Mouse (Mus musculus): ENCODE results near the gene Csf2rb2. TPM values are rescaled to one million over a fixed set of nuclear protein-coding genes. Genes with fewer than 3 reads are reported as not detected.
"Not testable (repeated sequence)": the region's sequence is repeated elsewhere in the genome, so short reads cannot be mapped to it uniquely, and the experiment has no call there.

The Csf2rb2 gene
- polyA plus RNA-seq, 1 experiment from 2014 or later = 0.39 TPM

- WGBS = 96% methylated on average over 2 of the region's 2 CpGs
- H3K4me3 ChIP-seq (ENCODE audit: low read depth, low read length) = no peak overlapping the region
- H3K9me3 ChIP-seq (ENCODE audit: control insufficient read depth, low read length) = no peaks in the 10 kb centered on the region
- no peak overlapping the region for H3K4me2 ChIP-seq (ENCODE audit: low read depth, severe bottlenecking)
- no peak overlapping the region for H3K27ac ChIP-seq (replicated peaks; ENCODE audit: low read depth, low read length)
- H3K4me1 ChIP-seq (ENCODE audit: control insufficient read depth, insufficient read depth, low read length) = no peaks in the 10 kb centered on the region
- DNase-seq (ENCODE audit: low spot score) = no peak
- no peaks in the 10 kb centered on the region for H3K36me3 ChIP-seq (ENCODE audit: control insufficient read depth, insufficient read depth, low read length)
- no peak for ATAC-seq (ENCODE audit: insufficient number of reproducible peaks, low FRiP score, low TSS enrichment, low read depth)
- no peaks in the 10 kb centered on the region for H3K27me3 ChIP-seq (ENCODE audit: control insufficient read depth, insufficient read depth, low read length)
- H3K9ac ChIP-seq (ENCODE audit: low read length) = no peak overlapping the region
These were observed 18.8 kb upstream of the Csf2rb2 start for GRCm38 (mm10) chr15:78324294-78324693.

GRCm38 (mm10) chr15:78323366-78323765 is 17.8 kb upstream of the Csf2rb2 start:
- H3K27me3 ChIP-seq (ENCODE audit: control insufficient read depth, insufficient read depth, low read length) = no peaks in the 10 kb centered on the region
- 79% methylated on average over 1 of the region's 1 CpGs for WGBS
- H3K27ac ChIP-seq (replicated peaks; ENCODE audit: low read depth, low read length) = no peak overlapping the region
- H3K9me3 ChIP-seq (ENCODE audit: control insufficient read depth, low read length) = no peaks in the 10 kb centered on the region
- H3K36me3 ChIP-seq (ENCODE audit: control insufficient read depth, insufficient read depth, low read length) = no peaks in the 10 kb centered on the region
- ATAC-seq (ENCODE audit: insufficient number of reproducible peaks, low FRiP score, low TSS enrichment, low read depth) (no peak), DNase-seq (ENCODE audit: low spot score) (no peak)
- no peak overlapping the region for H3K4me2 ChIP-seq (ENCODE audit: low read depth, severe bottlenecking)
- no peaks in the 10 kb centered on the region for H3K4me1 ChIP-seq (ENCODE audit: control insufficient read depth, insufficient read depth, low read length)
- no peak overlapping the region for H3K9ac ChIP-seq (ENCODE audit: low read length)
- H3K4me3 ChIP-seq (ENCODE audit: low read depth, low read length) = no peak overlapping the region

- Histone ChIP-seq H3K36me3 (ENCODE audit: control insufficient read depth, insufficient read depth, low read length) (no peaks in the 10 kb centered on the region), H3K9me3 (ENCODE audit: control insufficient read depth, low read length) (no peaks in the 10 kb centered on the region), H3K27me3 (ENCODE audit: control insufficient read depth, insufficient read depth, low read length) (no peaks in the 10 kb centered on the region), H3K4me2 (ENCODE audit: low read depth, severe bottlenecking) (no peak overlapping the region), H3K4me1 (ENCODE audit: control insufficient read depth, insufficient read depth, low read length) (no peaks in the 10 kb centered on the region), H3K4me3 (ENCODE audit: low read depth, low read length) (no peak overlapping the region), H3K9ac (ENCODE audit: low read length) (no peak overlapping the region), H3K27ac (replicated peaks; ENCODE audit: low read depth, low read length) (no peak overlapping the region)
- 12% methylated on average over 5 of the region's 5 CpGs for WGBS
- DNase-seq (ENCODE audit: low spot score) = peak; percentile 62
- no peak for ATAC-seq (ENCODE audit: insufficient number of reproducible peaks, low FRiP score, low TSS enrichment, low read depth)
These were observed 15.4 kb upstream of the Csf2rb2 start for GRCm38 (mm10) chr15:78320825-78321496.

GRCm38 (mm10) chr15:78318338-78319171 is 13.0 kb upstream of the Csf2rb2 start:
- not testable (repeated sequence) for H3K27me3 ChIP-seq (ENCODE audit: control insufficient read depth, insufficient read depth, low read length); H3K9ac ChIP-seq (ENCODE audit: low read length); H3K4me1 ChIP-seq (ENCODE audit: control insufficient read depth, insufficient read depth, low read length); H3K4me3 ChIP-seq (ENCODE audit: low read depth, low read length); H3K27ac ChIP-seq (replicated peaks; ENCODE audit: low read depth, low read length); DNase-seq (ENCODE audit: low spot score); ATAC-seq (ENCODE audit: insufficient number of reproducible peaks, low FRiP score, low TSS enrichment, low read depth); H3K36me3 ChIP-seq (ENCODE audit: control insufficient read depth, insufficient read depth, low read length); H3K4me2 ChIP-seq (ENCODE audit: low read depth, severe bottlenecking); H3K9me3 ChIP-seq (ENCODE audit: control insufficient read depth, low read length)
- 73% methylated on average over 2 of the region's 2 CpGs for WGBS

- not testable (repeated sequence) for H3K4me2 ChIP-seq (ENCODE audit: low read depth, severe bottlenecking); H3K9me3 ChIP-seq (ENCODE audit: control insufficient read depth, low read length); DNase-seq (ENCODE audit: low spot score); H3K27me3 ChIP-seq (ENCODE audit: control insufficient read depth, insufficient read depth, low read length); H3K4me1 ChIP-seq (ENCODE audit: control insufficient read depth, insufficient read depth, low read length); H3K36me3 ChIP-seq (ENCODE audit: control insufficient read depth, insufficient read depth, low read length); H3K27ac ChIP-seq (replicated peaks; ENCODE audit: low read depth, low read length); ATAC-seq (ENCODE audit: insufficient number of reproducible peaks, low FRiP score, low TSS enrichment, low read depth); H3K9ac ChIP-seq (ENCODE audit: low read length); H3K4me3 ChIP-seq (ENCODE audit: low read depth, low read length)
- 84% methylated on average over 5 of the region's 5 CpGs for WGBS
These were observed 8.1 kb upstream of the Csf2rb2 start for GRCm38 (mm10) chr15:78313659-78314058.

- H3K4me2 ChIP-seq (ENCODE audit: low read depth, severe bottlenecking); DNase-seq (ENCODE audit: low spot score); H3K9ac ChIP-seq (ENCODE audit: low read length); H3K36me3 ChIP-seq (ENCODE audit: control insufficient read depth, insufficient read depth, low read length); H3K27ac ChIP-seq (replicated peaks; ENCODE audit: low read depth, low read length); H3K4me3 ChIP-seq (ENCODE audit: low read depth, low read length); ATAC-seq (ENCODE audit: insufficient number of reproducible peaks, low FRiP score, low TSS enrichment, low read depth); H3K4me1 ChIP-seq (ENCODE audit: control insufficient read depth, insufficient read depth, low read length); H3K27me3 ChIP-seq (ENCODE audit: control insufficient read depth, insufficient read depth, low read length); H3K9me3 ChIP-seq (ENCODE audit: control insufficient read depth, low read length): not testable (repeated sequence)
- 70% methylated on average over 4 of the region's 4 CpGs for WGBS
These were observed 7.1 kb upstream of the Csf2rb2 start for GRCm38 (mm10) chr15:78312421-78313233.

- Histone ChIP-seq H3K36me3 (ENCODE audit: control insufficient read depth, insufficient read depth, low read length) (no peaks in the 10 kb centered on the region), H3K4me1 (ENCODE audit: control insufficient read depth, insufficient read depth, low read length) (no peaks in the 10 kb centered on the region), H3K27me3 (ENCODE audit: control insufficient read depth, insufficient read depth, low read length) (no peaks in the 10 kb centered on the region), H3K27ac (replicated peaks; ENCODE audit: low read depth, low read length) (no peak overlapping the region), H3K4me3 (ENCODE audit: low read depth, low read length) (no peak overlapping the region), H3K9me3 (ENCODE audit: control insufficient read depth, low read length) (no peaks in the 10 kb centered on the region), H3K9ac (ENCODE audit: low read length) (no peak overlapping the region), H3K4me2 (ENCODE audit: low read depth, severe bottlenecking) (no peak overlapping the region)
- ATAC-seq (ENCODE audit: insufficient number of reproducible peaks, low FRiP score, low TSS enrichment, low read depth) = no peak
- WGBS = 86% methylated on average over 4 of the region's 4 CpGs
- DNase-seq (ENCODE audit: low spot score) = no peak
These were observed 5.5 kb upstream of the Csf2rb2 start for GRCm38 (mm10) chr15:78310971-78311370.

- Histone ChIP-seq H3K9me3 (ENCODE audit: control insufficient read depth, low read length) (no peaks in the 10 kb centered on the region), H3K4me2 (ENCODE audit: low read depth, severe bottlenecking) (no peak overlapping the region), H3K36me3 (ENCODE audit: control insufficient read depth, insufficient read depth, low read length) (no peaks in the 10 kb centered on the region), H3K4me1 (ENCODE audit: control insufficient read depth, insufficient read depth, low read length) (no peaks in the 10 kb centered on the region), H3K9ac (ENCODE audit: low read length) (no peak overlapping the region), H3K27me3 (ENCODE audit: control insufficient read depth, insufficient read depth, low read length) (no peaks in the 10 kb centered on the region), H3K27ac (replicated peaks; ENCODE audit: low read depth, low read length) (no peak overlapping the region), H3K4me3 (ENCODE audit: low read depth, low read length) (no peak overlapping the region)
- DNase-seq (ENCODE audit: low spot score) (no peak), ATAC-seq (ENCODE audit: insufficient number of reproducible peaks, low FRiP score, low TSS enrichment, low read depth) (no peak)
- WGBS = 11% methylated on average over 5 of the region's 5 CpGs
These were observed 4.3 kb upstream of the Csf2rb2 start for GRCm38 (mm10) chr15:78309865-78310264.
